Mouse (Mus musculus) T-helper 1 cell (primary cell): ENCODE data around the gene Ikzf1.

Experiments used
- in situ Hi-C: fragments of 300-600 bp; cut with MboI, MseI; formaldehyde crosslinking; loops from one replicate; pipeline ENCODE4 v1.15.1; 2025; ENCODE audit warnings: high pct_unique_total_duplicates

Gene Ikzf1

DNA sequence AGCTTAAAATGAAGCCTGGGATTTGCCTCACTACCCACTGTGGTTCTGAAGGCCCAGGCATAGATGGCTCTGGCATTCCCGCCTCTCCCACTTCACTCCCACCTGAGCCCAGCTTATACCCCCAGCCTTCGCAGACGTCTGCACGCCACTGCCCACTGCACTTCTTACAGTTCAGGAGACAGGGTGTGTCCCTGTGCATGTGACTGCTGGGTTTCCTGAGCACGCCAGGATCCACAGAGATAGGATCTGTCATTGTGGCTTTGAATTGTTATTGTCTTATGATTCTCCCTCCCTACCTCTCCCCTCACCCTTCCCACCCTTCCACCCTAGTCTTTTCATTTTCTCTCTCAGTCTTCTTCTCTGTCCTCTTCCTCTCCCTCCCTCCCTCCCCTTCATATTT lies 34.9 kb downstream of the Ikzf1 start:
- in situ Hi-C loops: no loop called here

DNA sequence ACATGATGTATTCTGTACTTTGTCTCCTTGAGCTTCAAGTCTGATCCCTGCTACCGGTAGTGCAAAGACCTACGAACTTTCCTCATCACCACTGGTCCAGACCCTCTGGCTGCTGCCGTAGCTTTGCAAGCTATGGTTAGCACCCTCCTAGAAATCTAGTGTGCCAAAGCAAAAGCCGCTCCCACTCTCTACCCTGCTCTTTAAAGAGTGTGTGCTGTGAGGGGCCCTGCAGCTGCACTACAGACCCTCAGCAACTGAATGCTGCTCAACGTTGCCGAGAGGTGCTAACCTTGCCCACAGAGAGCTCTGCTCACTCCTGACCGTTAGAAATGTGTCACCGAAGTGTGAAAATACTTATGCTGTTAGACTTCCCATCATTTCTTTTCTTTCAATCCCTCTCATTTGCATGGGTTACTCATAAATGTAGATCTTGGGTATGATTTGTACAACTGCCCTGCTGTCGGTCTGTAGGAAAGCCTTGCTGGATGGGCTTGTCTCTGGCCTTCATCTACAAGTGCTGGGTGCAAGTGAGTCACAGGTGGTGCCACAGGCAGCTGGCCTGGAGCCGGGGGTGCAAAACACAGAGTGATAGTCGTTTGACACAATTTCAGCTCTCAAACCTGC lies 40.6 kb downstream of the Ikzf1 start:
- in situ Hi-C loops: no loop called here

DNA sequence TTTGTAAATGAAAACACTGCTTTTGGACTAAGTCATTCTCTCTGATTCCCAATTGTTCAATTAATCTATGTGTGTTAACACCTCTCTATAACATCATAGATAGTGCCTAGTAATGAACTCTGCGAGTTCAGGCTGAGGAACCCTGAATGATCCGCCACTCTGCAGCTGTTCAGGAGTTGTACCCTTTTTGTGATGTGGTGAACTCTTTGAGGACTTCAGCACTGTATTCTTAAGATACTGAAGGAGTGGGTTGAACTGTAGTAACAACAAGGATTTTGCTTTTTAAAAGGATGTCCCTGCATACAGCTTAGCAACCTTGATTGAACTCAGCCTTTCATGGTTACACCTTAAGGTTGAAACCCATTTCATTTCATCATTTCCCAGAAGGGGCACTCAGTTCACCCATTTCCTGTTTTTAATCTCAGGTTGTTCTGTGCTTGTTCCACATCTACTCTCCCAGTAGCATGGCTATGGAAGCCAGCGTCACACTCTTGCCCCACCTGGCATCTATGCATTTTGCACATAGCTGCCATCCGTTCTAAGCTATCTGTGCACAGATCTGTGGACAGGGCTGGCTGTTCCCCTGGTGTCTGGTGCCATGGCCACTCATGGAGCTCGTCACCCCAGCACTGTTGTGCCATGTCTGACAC lies 41.2 kb downstream of the Ikzf1 start:
- in situ Hi-C loops: no loop called here

DNA sequence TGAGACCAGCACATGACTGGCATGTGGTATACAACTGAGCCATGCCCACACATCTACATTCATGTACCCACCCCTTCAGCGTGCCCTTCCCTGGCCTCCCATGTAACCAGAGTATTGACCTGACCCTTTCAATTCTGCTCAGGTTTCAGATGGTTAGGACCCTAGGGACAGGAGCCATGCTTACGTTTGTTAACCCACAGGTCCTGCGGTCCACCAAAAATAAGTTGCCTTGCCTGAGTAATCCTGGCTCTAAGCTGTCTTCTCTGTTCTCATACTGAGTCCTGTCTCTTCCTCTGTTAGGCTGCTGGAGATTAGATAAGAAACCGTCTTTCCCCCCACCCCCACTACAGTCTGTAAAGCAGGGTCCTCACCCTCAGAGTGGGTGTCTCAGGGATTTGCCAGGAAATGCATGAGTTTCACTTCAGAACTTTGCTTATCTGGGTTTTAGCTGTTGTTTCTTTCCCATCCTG lies 42.0 kb downstream of the Ikzf1 start:
- in situ Hi-C loops: no loop called here

DNA sequence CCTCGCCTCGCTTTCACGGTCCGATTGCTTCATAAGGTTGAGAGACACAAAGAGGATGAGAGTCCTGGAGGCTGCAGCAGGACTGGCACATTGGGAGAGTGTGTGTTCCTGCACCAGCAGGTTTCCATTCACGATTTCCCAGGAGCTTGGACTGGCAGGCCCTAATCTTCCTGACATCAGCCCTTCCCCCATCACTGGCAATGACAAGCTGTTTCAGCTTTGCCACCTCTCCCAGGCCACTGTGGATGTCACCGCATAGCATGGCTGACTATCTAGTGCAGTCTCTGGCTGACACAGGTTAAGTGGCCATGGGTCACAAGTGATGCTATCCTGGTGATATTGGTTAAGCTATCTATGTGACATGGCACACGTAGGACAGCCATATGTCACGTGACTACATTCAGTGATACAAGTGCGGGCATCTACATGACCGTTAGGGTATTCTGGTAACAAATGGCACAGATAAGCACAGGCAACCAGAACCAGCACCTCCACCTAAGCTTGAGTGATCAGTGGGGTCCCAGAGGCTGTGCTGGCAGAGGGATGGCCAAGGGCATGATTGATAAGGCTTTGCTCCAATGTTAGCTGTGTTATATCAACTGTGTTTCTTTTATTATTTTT lies 43.2 kb downstream of the Ikzf1 start:
- in situ Hi-C loops: no loop called here

DNA sequence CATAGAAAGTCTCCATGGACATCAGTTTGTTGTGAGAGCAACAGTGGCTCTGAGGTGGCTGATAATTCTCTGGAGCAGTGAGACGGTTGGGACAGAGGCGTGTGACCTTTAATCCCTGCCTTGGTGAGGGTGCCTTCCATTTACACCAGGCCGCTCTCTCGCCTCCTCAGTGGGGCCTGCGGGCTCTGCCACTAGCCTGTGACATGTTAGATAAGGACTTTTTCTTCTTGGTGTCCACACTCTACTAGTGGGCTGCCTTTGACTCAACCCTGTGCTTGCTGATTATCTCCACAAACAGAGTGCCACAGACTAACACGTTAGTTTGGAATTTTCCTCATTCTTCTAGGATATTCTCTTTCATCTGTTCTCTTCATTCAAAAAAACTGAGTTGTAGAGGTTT lies 44.4 kb downstream of the Ikzf1 start:
- in situ Hi-C loops: no loop called here

DNA sequence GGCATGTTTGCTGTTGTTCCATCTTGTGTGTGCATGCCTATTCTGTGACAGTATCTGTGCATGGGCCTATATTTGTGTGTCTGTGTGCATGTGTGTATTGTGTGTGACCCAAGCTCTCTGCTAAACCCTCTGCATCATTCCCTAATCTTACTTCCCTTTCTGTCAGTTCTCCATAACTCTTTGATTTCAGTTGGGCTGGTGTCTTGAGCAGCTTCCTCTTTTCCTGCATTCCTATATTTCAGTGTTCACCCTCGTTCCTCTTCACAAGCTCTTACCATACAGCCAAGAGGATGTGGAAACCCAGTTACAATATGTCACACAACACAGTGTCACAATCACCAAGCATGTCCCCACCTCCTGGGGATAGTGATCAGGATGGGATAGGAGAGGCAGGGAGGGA lies 45.3 kb downstream of the Ikzf1 start:
- in situ Hi-C loops: no loop called here

DNA sequence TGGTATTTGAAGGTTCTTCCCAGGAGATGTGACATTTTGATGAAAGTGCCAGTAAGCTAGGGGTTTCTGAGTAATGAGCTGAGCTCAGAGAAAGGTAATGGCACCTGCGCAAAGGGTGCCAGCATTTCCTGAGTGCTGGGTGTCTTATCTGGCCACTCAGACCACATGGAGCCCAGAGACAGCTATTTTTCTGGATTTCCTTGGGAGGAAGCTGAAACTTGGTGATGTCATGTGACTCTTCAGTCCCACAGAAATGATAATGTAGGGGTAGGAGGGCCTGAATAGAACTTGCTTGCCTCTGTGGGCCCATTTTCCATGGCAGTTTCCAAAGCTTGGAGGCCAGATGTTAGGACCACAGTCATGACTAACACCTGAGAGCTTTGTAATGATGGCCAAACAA lies 46.9 kb downstream of the Ikzf1 start:
- in situ Hi-C loops: no loop called here

DNA sequence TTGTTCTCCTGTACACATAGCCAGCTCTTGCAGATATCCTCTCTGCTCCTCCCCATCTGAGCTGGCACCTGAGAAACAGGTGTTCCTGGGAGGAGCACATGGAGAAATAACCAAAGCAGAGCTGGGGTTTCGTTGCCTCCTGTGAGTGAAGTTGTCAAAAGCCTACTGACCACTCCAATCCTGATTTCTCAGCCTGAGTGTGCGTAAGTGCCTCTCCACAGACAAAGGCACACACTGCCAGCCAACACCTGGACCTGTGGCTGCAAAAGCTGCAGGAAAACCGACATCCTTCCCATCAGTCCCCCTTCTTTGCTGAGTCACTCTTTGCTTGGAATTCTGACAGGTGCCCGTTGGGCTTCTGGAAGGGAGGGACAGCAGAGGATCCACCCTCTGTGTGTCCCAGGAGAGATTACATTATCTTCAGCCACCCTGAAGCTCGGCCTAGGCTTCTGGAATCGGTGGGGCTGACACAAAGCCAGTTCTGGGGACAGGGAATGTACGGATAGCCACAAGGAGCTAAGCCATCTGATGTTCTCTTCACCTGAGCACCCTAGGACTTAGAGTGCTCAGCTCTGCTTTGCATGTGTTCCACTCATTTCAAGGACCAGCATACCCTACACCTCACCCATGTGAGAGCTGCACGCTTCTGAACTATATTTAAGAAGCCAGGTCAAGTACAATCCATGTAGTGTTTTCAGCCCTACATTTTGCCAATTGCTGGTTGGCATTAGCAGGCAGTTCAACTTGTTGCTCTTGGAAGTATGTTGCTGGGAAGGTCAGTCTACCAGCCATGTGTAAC lies 48.4 kb downstream of the Ikzf1 start:
- in situ Hi-C loops: no loop called here

DNA sequence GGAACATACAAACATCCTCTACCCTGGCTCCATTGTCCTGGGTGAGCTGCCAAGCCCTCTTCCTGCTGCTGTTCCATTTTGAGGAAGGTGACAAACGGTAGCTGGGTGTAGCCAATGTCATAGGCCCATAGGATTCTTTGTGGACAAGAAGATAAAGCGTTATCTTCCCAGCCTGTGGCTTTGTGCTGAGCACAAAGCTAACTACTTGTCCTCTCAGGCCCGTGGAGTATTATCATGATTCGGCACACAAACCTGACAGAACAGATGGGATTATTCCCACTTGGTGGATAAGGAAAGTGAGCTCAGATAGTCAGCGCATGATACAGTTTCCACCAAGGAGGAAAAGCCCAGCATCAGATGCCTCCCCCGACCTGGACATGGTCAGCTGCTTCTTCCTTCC lies 50.4 kb downstream of the Ikzf1 start:
- in situ Hi-C loops: loop anchor here (5.0 kb wide), 2 partner anchors 38 to 183 kb away; no protein-coding TSS in a partner anchor

DNA sequence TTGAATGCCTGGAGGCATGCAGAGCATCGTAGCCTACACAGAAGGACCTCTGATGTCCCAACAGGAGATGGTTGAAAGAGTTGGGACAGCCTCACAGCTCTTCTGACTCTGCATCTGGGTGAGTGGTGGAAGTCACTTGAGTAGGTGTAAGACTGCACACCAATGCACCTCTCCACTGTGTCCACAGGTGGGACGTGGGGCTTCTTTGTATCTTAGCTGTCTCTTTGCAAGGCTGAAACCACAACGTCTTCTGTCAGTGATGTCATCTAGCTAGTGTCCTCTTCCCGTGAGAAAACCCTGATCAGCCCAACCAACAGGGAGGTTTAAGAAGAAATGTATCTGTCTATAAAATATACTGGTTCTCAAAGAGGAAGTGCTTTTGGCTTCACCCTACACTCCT lies 52.1 kb downstream of the Ikzf1 start:
- in situ Hi-C loops: loop anchor here (5.0 kb wide), 2 partner anchors 40 to 185 kb away; no protein-coding TSS in a partner anchor

DNA sequence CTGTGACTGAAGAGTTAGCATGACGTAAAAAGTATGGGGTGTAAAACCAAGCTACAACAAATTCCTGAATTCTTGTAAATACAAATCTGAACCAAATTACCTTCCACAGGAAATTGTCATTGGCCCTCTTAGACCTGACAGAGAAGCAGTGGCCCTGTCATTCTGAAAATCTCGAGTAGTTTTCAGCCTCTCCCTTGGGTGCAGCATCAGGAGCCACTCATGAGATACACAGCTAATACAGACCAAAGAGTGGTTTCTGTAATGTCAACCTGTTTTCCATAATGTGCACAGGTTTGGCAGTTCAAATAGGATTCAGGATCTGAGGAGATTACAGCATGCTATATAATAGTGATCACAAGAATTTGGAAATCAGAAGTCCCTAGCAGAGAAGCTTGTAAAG lies 52.8 kb downstream of the Ikzf1 start:
- in situ Hi-C loops: loop anchor here (5.0 kb wide), 2 partner anchors 40 to 185 kb away; no protein-coding TSS in a partner anchor

DNA sequence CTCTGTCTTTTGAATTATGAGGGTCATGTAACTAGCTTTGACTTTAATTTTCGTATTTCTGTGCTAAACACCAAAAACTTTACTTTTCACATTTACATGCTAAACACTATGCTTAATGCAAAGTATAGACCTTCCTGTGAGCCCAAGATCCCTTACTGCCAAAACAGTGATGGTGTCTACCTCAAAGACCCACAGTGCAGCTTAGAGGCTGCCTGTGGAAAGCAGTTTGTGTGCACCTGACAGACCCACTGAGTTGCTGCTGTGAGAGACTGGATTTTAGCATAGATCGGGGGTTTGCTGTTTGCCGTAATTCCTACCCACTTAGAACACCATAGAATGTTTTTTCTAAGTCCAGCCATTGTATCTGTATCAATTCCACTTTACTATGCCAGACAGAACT lies 54.3 kb downstream of the Ikzf1 start:
- in situ Hi-C loops: loop anchor here (5.0 kb wide), 2 partner anchors 42 to 187 kb away; no protein-coding TSS in a partner anchor

DNA sequence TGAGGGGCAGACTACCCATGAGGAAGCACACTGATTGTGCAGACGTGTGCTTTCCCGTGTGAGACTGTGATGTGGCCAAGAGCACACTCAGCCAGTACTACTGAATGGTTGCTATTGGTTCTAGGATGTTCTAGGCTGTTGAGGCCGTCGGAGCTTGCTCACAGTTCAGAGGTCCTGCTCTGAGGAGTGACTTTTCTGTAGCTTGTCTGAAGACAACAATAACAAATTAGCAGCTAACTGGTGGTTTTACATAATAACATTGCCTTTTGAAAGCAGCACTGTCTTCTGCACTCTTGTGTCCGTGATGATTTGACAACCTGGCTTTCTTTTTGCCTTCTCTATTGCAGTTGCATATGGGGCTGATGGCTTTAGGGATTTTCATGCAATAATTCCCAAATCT lies 55.8 kb downstream of the Ikzf1 start:
- in situ Hi-C loops: no loop called here

DNA sequence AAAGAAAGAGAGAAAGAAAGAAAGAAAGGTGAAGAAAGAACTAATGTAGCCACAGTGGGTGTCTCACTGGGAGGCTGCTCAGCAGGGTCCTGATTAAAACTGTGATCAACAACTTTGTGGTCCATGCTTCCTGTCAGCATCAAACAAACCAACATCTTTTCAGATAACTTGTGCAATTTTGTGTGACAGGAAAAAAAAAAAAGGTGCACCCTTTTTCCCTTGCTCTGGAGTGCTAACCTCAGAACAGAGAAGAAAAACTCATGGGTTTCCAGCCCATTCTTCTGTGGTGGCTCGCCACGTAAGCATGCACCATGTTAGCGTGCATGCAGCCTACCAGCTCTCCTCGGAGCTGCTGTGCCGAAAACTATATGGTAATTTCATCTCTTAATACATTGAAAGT lies 56.8 kb downstream of the Ikzf1 start:
- in situ Hi-C loops: no loop called here

DNA sequence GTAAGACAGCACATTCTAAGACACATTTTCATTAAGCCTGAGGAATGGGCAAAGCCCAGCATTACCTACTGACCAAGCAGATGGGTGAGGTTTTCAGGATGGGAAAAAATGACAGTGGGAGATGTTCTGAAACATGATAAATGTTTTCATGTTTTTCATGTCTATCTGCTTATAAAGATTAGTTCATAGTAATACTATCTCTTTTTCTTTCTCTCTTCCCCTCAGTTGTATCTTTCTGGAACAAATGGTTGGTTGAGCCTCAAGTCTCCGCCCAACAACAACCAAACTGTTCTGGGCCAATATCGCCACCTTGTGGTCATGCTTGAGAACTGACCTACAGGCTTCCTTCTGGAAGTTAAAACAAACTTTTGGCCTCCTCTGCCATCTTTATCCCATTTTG lies 57.8 kb downstream of the Ikzf1 start:
- in situ Hi-C loops: no loop called here

DNA sequence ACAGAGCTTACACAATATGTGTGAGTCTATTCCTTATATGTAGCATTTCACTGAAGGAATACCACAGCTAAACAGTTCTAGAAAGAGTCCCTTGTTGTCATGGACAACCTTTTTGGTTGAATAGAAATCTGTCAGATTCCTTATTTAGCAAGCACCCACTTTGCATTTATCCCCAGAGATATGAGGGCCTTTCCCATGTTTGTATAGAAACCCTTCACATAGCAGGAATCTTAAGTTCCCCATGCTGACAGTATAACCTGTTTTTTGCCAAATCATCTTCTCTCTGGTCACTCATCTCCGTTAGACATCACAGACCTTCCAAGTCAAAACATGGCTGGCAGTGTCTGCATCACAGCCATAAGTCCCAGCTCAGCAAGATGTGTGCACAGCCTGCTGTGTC lies 59.4 kb downstream of the Ikzf1 start:
- in situ Hi-C loops: no loop called here

DNA sequence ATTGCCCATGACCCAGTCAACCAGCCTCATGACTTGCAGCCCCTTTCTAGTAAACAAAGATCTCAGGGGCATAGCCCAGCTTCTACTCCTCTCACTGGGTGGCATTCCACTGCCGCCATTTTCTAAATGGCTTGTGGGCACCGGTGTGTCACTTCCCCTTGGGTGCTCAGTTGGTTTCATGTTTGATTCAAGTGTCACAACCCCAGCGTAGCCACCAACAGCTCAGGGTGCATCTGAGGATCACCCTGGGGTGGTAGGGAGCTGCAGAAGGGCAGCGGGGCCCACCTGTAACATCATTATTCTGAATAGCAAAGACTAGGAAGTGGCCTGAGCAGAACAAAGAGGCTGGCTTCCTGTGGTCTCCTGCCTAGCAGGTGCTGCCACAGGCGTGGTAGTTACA lies 66.3 kb downstream of the Ikzf1 start:
- in situ Hi-C loops: no loop called here

DNA sequence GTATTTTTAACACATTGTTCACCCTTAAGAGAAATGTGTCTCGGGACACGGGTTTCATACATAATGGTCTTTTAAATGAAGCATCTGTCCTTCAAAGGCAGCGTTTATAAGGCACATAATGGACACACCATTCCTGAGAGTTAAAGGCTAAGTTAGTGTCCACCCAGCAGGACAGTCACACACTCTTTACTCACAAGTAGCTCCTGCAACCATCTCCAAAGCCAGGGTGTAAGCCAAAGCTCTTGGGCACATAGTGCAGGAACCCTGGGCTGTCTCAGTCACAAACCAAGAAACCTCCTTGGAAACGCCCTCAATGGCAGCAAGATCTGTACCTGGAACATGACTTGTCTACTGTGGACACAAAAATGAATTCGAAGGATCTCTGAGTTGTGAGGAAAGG lies 68.1 kb downstream of the Ikzf1 start:
- in situ Hi-C loops: no loop called here

DNA sequence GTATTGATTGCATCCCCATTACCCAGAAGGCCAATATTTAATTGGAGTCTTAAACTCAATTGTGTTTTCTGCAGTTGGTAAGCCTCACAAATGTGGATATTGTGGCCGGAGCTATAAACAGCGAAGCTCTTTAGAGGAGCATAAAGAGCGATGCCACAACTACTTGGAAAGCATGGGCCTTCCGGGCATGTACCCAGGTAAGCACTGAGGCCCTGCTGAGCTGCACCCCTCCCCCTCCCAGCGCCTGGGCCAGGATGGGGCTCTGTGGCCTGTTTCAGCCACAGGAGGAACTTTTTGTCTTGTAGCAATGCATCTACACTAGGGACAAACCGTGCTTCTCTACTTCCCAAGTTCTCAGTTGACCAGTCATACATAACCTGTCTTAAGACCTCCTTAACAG lies 73.3 kb downstream of the Ikzf1 start:
- in situ Hi-C loops: no loop called here

DNA sequence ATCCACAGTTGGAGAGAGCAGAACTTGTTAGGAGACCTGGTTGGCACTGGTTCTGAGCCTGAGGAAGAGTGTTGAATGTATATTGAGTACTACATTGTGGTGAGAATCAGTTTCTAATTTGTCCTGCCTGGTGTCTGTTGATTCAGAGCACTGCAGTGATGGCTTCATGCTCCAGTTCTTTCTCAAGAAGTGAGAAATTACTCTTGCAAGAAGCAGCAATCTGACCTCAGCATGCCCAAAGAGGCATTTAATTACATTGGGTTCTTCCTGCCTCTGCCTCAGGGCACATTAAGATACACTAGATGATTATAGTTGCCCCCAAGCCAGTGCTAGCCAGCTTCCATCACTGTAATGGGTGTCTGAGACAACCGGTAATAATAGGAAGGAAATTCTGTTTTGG lies 74.1 kb downstream of the Ikzf1 start:
- in situ Hi-C loops: no loop called here

DNA sequence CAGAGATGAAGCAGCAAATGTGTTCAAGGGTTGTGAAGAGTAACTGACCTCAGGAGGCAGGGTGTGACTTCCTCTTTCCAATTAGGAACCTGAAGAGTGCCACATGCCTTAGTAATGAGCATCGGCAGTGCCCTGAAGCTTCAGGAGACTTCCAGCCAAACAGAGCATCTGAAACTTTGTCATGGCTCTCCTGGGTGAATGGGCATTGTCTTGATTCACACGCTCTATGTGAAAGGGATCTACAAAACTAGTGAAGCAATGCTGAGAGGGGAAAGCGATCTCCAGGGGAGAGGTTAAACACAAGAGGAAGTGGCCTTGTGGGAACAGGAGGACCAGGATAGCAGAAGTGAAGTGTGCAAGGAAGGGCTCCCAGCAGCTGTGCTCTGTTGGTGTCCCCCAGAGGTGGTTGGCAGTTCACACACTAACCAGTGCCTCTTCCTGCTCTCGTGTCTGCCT lies 78.4 kb downstream of the Ikzf1 start:
- in situ Hi-C loops: no loop called here
